Mouse (Mus musculus) lung, postnatal 36 days (tissue): ENCODE measurements around the gene Piga.
A peak's percentile ranks its signal among the peaks of the same experiment; 100 is the strongest.

Experiments used
- DNase-seq: peaks from one replicate; pipeline ENCODE4 v3.0.0; 2022; ENCODE audit warnings: mixed read lengths

The Piga gene

GRCm38 (mm10) chrX:164419471-164419939 lies at the start of gene Piga:
Gene Piga (plus strand): TSS chrX:164419787.
- DNase-seq: peak; percentile 97

DNA sequence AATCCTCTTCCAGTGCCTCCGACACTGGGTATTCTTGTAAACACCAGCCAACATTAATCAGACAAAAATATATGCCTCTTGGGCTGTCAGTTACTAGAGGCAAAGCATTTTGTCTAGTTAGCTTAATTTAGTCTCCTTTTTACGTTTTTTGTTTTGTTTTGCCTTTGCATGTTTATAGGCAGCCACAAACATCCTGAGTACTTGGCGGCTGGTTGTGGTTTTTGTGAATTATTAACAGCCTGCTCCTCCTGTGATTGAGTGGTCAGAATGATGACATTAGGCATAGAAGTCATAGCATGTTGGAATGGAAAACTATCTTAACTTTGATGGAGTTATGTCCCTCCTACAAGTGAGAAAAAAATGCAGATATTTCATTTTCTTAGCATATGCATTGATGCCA lies 49.0 kb upstream of the Piga start:
- DNase-seq: no peak

DNA sequence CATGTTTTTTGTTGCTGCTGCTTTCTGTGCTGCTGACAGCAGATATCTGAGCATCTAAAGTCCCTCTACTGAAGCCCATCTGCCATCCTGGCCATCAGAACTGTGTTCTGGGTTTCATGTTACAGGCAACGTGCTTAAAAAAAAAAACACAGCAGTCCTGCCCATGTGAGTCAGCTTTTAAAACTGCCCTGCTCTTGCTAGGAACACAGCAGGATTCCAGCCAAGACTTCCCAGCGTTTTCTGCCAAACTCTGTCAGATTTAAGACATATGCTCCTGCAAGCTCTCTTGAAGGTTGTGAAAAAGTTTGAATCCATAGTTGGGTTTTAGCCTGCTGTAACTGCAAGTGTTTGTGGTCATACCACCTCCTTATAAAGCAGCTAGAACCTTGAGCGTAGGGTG lies 46.5 kb upstream of the Piga start, which contains the start of gene Vegfd:
Gene Vegfd, plus strand, starts transcription at position 298 of the 400 bp plus-strand sequence.
- DNase-seq: peak; percentile 59

- DNase-seq: no peak
These were observed 45.0 kb upstream of the Piga start for GRCm38 (mm10) chrX:164374586-164374985.

DNA sequence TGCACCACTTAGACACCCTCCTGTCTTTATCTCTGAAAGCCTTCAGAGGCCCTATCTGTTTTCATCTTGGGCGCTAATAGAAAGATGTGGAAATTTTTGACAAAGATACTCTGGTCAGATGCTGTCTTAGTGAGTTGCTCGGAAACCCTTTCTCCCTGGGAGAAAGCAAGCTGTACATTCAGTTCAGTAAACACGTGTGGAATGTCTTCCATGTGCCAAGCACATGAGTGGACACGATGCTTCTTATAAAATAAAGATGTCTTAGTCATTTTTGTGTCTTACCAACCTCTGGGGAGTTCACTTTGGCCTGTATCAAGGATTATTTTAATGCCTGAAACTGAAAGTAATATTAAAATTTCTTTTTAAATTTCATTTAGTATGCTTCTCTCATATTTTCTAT lies 39.9 kb upstream of the Piga start:
- DNase-seq: no peak

GRCm38 (mm10) chrX:164381618-164382408 lies 37.8 kb upstream of the Piga start:
- DNase-seq: peak; percentile 84

GRCm38 (mm10) chrX:164394091-164394490 lies 25.5 kb upstream of the Piga start:
- no peak for DNase-seq

DNA sequence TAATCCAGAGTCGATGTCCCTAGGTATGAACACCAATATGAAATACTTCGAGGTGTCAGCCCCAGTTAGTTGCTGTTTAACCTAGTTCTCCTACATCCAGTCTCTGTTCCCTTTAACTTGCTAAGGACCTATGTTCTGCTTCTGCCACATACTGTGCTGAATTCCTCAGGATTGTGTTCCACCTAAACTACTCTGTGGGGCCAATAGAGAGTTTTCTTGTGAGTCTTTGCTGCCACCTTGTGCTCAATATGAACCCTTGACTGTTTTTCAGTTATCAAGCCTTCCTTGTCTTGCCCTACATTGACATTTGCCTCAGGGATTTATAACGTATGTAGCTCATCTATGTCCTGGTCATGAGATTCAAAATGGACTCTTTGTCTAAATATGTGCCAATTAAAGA lies 21.1 kb upstream of the Piga start:
- peak; percentile 20 for DNase-seq

DNA sequence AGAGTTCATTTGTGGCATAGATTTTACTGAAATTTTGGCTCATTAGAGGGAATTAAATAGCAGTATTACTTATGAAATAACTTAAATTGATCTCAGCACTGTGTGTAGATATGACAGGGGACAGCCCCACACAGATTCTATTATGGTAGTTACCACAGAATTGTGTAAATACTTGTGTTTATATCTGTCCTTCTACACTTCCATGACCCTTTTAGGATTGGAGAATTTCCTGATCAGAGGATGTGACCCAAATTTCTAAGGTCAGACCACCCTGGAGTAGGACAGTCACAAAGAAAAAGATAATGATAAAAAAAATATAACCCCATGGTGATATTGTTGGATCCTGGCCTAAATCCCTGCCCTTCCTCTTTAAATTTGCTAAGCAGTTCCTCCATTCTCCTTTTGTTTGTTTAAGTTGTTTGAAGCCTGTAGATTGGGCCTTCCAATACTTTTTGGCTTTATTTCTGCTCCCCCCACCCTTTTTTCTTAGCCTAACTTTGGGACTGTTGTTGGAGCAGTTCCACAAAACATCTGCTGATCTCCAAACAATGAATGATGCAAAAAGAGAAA lies 14.4 kb upstream of the Piga start:
- no peak for DNase-seq

- DNase-seq: no peak
These were observed 13.2 kb upstream of the Piga start for GRCm38 (mm10) chrX:164406133-164407022.

DNA sequence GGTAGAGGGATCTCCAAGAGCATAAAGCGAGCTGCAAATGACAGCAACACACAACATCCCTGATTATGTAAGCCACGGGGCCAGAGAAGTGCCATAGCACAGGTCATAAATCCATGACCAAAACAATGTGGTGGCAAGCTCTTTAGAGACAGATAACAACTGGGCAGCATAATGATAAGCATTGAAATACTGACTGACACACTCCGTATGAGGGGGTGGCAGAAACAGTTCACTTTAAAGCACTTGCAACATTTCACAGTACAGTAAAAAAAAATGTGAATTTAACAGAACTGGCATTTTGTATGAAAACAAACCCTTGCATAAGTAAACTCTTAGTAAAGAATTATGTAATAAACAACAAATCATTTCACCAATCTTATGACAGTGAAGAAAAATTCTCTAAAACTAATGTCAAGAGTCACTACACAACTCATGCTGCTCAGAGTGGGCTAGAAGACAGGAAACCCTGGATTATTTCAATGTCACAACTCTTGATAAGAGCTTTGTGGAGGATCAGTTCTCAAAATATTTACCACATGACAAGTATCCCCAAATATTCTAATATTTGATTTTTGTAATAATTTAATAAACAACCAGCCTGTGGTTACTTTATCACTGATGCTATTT lies 11.2 kb upstream of the Piga start:
- no peak for DNase-seq

DNA sequence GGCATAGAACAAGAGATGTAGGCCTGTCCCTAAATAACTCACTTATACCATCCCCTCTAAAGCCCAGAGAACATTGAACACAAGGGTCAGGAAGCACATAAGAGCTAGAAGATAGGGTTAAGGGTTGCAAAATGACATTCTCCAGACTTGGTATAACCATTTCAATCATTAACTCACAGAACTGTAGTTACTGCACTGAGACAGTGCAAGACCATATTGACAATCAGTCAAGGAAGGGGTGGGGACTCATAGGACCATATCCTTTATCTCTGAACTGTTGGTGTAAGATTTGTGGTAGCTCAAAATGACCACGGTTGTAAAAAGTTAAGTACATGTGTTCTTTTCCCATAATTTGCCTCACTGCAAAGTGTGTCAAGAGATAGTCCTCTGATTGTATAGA lies 9.0 kb upstream of the Piga start:
- no peak for DNase-seq

DNA sequence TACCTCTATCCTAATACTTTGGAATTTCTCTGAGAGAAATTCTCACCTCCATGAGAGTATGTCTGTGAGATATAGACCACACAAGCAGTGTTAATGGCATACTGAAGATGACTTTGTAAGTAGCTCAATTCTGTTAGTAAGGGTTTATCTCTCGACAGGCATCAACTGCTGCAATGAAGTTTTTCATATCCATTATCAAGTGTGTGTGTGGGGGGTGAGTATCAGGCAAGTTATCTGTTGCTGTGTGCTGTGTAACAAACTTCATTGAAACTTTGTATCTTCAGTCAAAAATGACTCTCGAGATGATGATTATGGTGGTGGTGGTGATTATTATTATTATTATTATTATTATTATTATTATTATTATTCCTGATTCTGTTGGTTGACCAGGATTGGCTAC lies 2.8 kb upstream of the Piga start:
- DNase-seq: no peak

DNA sequence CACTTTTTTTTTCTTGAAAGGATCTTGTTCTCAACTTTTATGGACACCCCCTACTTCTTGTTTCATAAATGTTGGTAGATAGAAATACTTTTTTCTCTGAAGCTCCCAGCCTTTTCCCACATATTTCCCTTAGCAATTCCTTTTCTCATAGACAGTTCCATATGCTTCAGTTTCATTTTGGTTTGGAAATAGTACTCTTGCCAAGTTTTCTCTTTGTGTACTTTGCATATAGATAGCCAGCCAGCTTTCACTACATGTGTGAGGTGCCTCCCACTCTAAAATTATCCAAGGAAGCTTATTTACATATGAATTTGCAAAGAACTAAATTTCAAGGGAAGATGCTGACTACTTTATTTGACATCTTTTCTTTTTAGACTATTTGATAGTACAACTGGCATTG lies 1.6 kb upstream of the Piga start:
- no peak for DNase-seq

- DNase-seq: no peak
These were observed 368 bp downstream of the Piga start for GRCm38 (mm10) chrX:164419955-164420354.

- no peak for DNase-seq
These were observed 931 bp downstream of the Piga start for GRCm38 (mm10) chrX:164420518-164420917.

GRCm38 (mm10) chrX:164424821-164425220 lies 5.2 kb downstream of the Piga start:
- DNase-seq: no peak

GRCm38 (mm10) chrX:164427295-164427694 lies 7.7 kb downstream of the Piga start:
- DNase-seq: no peak

DNA sequence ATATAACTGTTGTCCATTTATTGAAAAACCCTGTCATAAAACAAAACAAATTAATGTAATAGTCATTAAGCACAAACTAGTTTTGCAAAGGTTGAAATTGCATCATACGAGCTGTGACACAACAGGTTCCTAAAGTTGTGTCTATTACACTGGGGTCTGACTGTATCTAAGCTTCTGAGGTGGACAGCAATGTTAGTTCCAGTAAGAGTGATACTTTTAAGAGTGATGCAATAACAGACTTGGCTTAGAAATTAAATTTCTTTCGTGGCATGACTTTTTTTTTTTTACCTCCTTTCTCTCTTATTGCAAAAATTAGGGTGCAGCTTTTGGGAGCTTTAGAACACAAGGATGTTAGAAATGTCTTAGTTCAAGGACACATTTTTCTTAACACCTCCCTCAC lies 8.6 kb downstream of the Piga start:
- no peak for DNase-seq

DNA sequence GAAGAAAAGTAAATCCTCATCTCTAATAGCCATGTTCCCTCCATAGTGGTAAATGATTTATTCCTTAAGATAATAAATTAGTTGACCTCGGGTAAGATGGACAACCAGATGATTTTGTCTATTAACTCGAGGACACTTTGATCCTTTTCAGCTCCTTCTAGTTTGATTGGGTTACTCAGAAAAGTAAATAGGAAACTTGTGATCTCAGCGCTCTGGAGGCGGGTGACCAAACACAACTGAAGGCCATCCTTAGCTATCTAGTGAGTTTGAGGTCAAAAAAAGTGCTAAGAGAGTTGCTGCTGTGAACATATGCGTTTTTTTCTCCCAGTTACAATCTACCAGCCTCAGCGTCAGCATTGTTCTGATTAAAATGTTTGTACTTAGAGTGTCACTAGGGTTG lies 11.0 kb downstream of the Piga start:
- no peak for DNase-seq

DNA sequence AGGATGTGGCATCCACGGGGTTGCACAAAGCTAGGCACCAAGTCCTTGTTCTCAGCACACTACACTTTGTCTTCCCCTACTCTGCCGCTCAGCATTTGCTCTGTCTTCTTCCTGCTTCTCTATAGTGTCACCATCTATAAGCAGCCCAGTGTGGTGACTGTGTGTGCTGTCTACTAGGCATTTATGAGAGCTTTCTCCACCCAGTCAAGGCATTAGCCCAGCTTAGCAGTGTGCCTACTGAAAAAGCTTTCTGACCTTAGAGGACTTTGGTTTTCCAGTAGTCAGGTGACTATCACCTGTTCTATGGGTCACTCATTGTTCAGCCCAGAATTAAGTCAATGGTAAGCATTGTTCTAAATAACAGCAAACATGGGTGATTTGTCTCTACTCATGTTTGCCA lies 11.5 kb downstream of the Piga start:
- DNase-seq: no peak

DNA sequence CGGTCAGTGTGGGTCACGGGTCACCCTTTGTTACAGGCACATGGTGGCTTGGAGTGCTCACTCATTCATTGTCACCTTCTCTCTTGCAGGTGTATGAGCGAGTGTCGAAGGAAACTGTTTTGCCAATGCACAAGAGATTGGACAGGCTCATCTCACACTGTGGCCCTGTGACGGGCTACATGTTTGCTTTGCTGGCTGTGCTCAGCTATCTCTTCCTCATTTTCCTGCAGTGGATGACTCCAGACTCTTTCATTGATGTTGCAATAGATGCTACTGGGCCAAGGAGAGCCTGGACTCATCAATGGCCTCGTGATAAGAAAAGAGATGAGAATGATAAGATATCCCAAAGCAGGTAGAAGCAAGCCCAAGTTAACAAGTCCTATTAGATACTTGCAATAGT lies 12.0 kb downstream of the Piga start:
- DNase-seq: no peak

GRCm38 (mm10) chrX:164432682-164433081 lies 13.1 kb downstream of the Piga start:
- DNase-seq: no peak
